In the genomic region with DNA sequence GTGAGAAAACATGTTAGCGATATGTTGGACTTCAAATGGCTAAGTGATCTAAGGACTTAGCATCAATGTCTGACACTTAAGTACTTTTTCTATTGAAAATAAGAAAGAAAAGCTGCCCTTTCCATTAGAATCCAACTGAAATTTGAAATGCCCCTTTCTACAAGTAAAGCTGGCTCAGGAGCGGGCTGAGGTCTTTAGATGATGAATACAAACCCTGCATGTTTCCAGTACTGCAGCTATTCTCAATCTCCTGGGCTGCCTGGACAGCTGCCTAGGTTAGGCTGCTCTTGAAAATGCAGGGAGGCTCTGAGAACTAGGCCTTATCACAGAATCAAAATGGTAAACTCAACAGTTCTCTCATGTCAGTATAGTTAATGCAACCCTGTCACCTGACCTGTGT, we compare ENCODE assay signal across 7 mouse cellular contexts. TPM values are rescaled to one million over a fixed set of nuclear protein-coding genes. Genes with fewer than 3 reads are reported as not detected.
DNase-seq lines count a peak whose midpoint lies in the region; ATAC-seq and TF ChIP-seq lines count a peak whose summit lies in the region.

No protein-coding gene starts in this region.

- H3K4me1 ChIP-seq in forebrain, embryonic 12.5 days: peaks cover 31% of the 10 kb centered on the region
- H3K4me1 ChIP-seq in intestine, embryonic 15.5 days (replicated peaks): peaks cover 11% of the 10 kb centered on the region

- peak overlapping the region; percentile 77 for H3K4me3 ChIP-seq in layer of hippocampus, adult 2 months
- H3K4me3 ChIP-seq in forebrain, embryonic 12.5 days (replicated peaks): no peak overlapping the region
- no peak overlapping the region for H3K4me3 ChIP-seq in intestine, embryonic 15.5 days (replicated peaks)
- peak overlapping the region; percentile 99 for H3K4me3 ChIP-seq in myocyte

- H3K27me3 ChIP-seq in forebrain, embryonic 12.5 days: peaks cover 3% of the 10 kb centered on the region
- H3K27me3 ChIP-seq in intestine, embryonic 15.5 days (replicated peaks): no peaks in the 10 kb centered on the region
- H3K27me3 ChIP-seq in myocyte (ENCODE audit: control insufficient read depth, insufficient read depth, insufficient read length): no peaks in the 10 kb centered on the region

- no peak for DNase-seq in layer of hippocampus, adult 2 months (ENCODE audit: low spot score in 2 of 2)
- no peak for DNase-seq in layer of hippocampus, adult 9-11 months
- DNase-seq in retina, postnatal 1 day: no peak
- no peak for DNase-seq in right cerebral cortex, postnatal 10 days (ENCODE audit: low spot score in 2 of 2)

- H3K9ac ChIP-seq in forebrain, embryonic 12.5 days: 0 out of 2 replicates have a peak overlapping the region, but pooled peaks have one; percentile 9
- H3K9ac ChIP-seq in intestine, embryonic 15.5 days: no peak overlapping the region

- peaks cover 31% of the 10 kb centered on the region for H3K79me2 ChIP-seq in myocyte (ENCODE audit: control insufficient read depth, insufficient read depth)

- no peak for ATAC-seq in forebrain, embryonic 12.5 days (ENCODE audit: low FRiP score)
- no peak for ATAC-seq in intestine, embryonic 15.5 days

- H3K9me3 ChIP-seq in forebrain, embryonic 12.5 days: no peaks in the 10 kb centered on the region
- H3K9me3 ChIP-seq in intestine, embryonic 15.5 days: no peaks in the 10 kb centered on the region

- no peak overlapping the region for H3ac ChIP-seq in myocyte (ENCODE audit: control insufficient read depth, insufficient read length)

- peak overlapping the region; percentile 94 for H3K4me2 ChIP-seq in forebrain, embryonic 12.5 days
- H3K4me2 ChIP-seq in intestine, embryonic 15.5 days (replicated peaks): peak overlapping the region; percentile 91
- peak overlapping the region; percentile 85 for H3K4me2 ChIP-seq in myocyte (ENCODE audit: low read depth)

- 92% methylated on average over 2 of the region's 2 CpGs for WGBS in forebrain, embryonic 12.5 days
- WGBS in intestine, embryonic 15.5 days: 87% methylated on average over 2 of the region's 2 CpGs

- peak overlapping the region; percentile 92; the same call in 1 of the 2 replicates for H3K27ac ChIP-seq in layer of hippocampus, adult 2 months
- no peak overlapping the region for H3K27ac ChIP-seq in forebrain, embryonic 12.5 days
- H3K27ac ChIP-seq in intestine, embryonic 15.5 days: no peak overlapping the region

- TF ChIP-seq CTCF in layer of hippocampus, adult 2 months (conservative IDR thresholded peaks at IDR 0.05): no peak

- TF ChIP-seq POLR2A in myocyte (IDR thresholded peaks at IDR 0.05; ENCODE audit: insufficient read length, low read depth): no peak

- H3K36me3 ChIP-seq in forebrain, embryonic 12.5 days (replicated peaks): no peaks in the 10 kb centered on the region
- H3K36me3 ChIP-seq in intestine, embryonic 15.5 days: no peaks in the 10 kb centered on the region
- no peaks in the 10 kb centered on the region for H3K36me3 ChIP-seq in myocyte (ENCODE audit: control insufficient read depth, insufficient read depth)

TF ChIP-seq in myocyte, 11 proteins besides CTCF, POLR2A, EP300 and RAD21:
- TF ChIP-seq MYOG (IDR thresholded peaks at IDR 0.05; ENCODE audit: control insufficient read depth in 1 of 3, insufficient read depth in 1 of 3, insufficient read length in 2 of 3, low read depth in 2 of 3) (no peak), REST (IDR thresholded peaks at IDR 0.05; ENCODE audit: insufficient read depth, insufficient read length) (no peak), E2F4 (IDR thresholded peaks at IDR 0.05; ENCODE audit: insufficient read depth) (no peak), USF1 (IDR thresholded peaks at IDR 0.05; ENCODE audit: low read depth) (no peak), TCF3 (IDR thresholded peaks at IDR 0.05; ENCODE audit: insufficient read length, low read depth) (no peak), MYOD1 (IDR thresholded peaks at IDR 0.05; ENCODE audit: control insufficient read depth in 1 of 3, insufficient read length in 2 of 3, low read depth in 2 of 3) (no peak), TCF12 (IDR thresholded peaks at IDR 0.05; ENCODE audit: insufficient read depth, poor library complexity, severe bottlenecking) (no peak), SRF (IDR thresholded peaks at IDR 0.05; ENCODE audit: control insufficient read depth, insufficient read length, low read depth) (no peak), CEBPB (IDR thresholded peaks at IDR 0.05; ENCODE audit: insufficient read depth, poor library complexity, severe bottlenecking) (no peak), MAX (IDR thresholded peaks at IDR 0.05; ENCODE audit: low read depth) (no peak), POLR2AphosphoS2 (IDR thresholded peaks at IDR 0.05; ENCODE audit: insufficient read length, low read depth) (no peak)

RNA-seq across cellular contexts. Expression of a gene that starts 2.8 kb away (rescaled TPM):
- total RNA-seq in layer of hippocampus, adult 2 months (2021): 10 to 100 TPM; 48.5 to 50.8 TPM
- 3.4 TPM in 2 replicates for polyA plus RNA-seq in forebrain, embryonic 12.5 days (2016; fragmentation: Nextera tagmentation; extraction: Ambion mirVana)
- polyA plus RNA-seq in intestine, embryonic 15.5 days (2015; fragmentation: Nextera tagmentation; extraction: Ambion mirVana): 4.1 and 4.7 TPM in 2 replicates
- polyA plus RNA-seq in myocyte (2012; fragmentation: generic; extraction: Trizol): 18.7 TPM

RNA-seq across cellular contexts. Expression of a gene that starts 13.4 kb away (rescaled TPM):
- total RNA-seq in layer of hippocampus, adult 2 months (2021): 10 to 100 TPM in 1 of 2 experiments, 1 to 10 TPM in 1; 9.7 to 16.0 TPM
- polyA plus RNA-seq in forebrain, embryonic 12.5 days (2016; fragmentation: Nextera tagmentation; extraction: Ambion mirVana): 10.1 and 11.8 TPM in 2 replicates
- polyA plus RNA-seq in intestine, embryonic 15.5 days (2015; fragmentation: Nextera tagmentation; extraction: Ambion mirVana): 7.9 and 8.8 TPM in 2 replicates
- 8.8 TPM for polyA plus RNA-seq in myocyte (2012; fragmentation: generic; extraction: Trizol)

RNA-seq across cellular contexts. Expression of a gene that starts 17.4 kb away (rescaled TPM):
- 10 to 100 TPM; 87.1 to 91.0 TPM for total RNA-seq in layer of hippocampus, adult 2 months (2021)
- 5.7 and 7.1 TPM in 2 replicates for polyA plus RNA-seq in forebrain, embryonic 12.5 days (2016; fragmentation: Nextera tagmentation; extraction: Ambion mirVana)
- 17.4 and 22.0 TPM in 2 replicates for polyA plus RNA-seq in intestine, embryonic 15.5 days (2015; fragmentation: Nextera tagmentation; extraction: Ambion mirVana)
- 55.2 TPM for polyA plus RNA-seq in myocyte (2012; fragmentation: generic; extraction: Trizol)

RNA-seq across cellular contexts. Expression of a gene that starts 17.4 kb away (rescaled TPM):
- 10 to 100 TPM in 1 of 2 experiments, 1 to 10 TPM in 1; 9.3 to 10.2 TPM for total RNA-seq in layer of hippocampus, adult 2 months (2021)
- 1.4 and 1.5 TPM in 2 replicates for polyA plus RNA-seq in forebrain, embryonic 12.5 days (2016; fragmentation: Nextera tagmentation; extraction: Ambion mirVana)
- 1.8 and 2.0 TPM in 2 replicates for polyA plus RNA-seq in intestine, embryonic 15.5 days (2015; fragmentation: Nextera tagmentation; extraction: Ambion mirVana)
- polyA plus RNA-seq in myocyte (2012; fragmentation: generic; extraction: Trizol): 20.6 TPM

RNA-seq across cellular contexts. Expression of a gene that starts 52.0 kb away (rescaled TPM):
- 100 to 1,000 TPM; 142 to 156 TPM for total RNA-seq in layer of hippocampus, adult 2 months (2021)
- 1.1 TPM in 2 replicates for polyA plus RNA-seq in forebrain, embryonic 12.5 days (2016; fragmentation: Nextera tagmentation; extraction: Ambion mirVana)
- polyA plus RNA-seq in intestine, embryonic 15.5 days (2015; fragmentation: Nextera tagmentation; extraction: Ambion mirVana): 2.0 and 2.2 TPM in 2 replicates
- polyA plus RNA-seq in myocyte (2012; fragmentation: generic; extraction: Trizol): 15.6 TPM

Comparison
In these comparisons a context has a peak if more than half of its experiments do, and no peak if none do; other contexts are left out.
1. H3K4me3 ChIP-seq: peak in layer of hippocampus, adult 2 months (single experiment) and myocyte (single experiment); none in forebrain, embryonic 12.5 days (single experiment) and intestine, embryonic 15.5 days (single experiment).
2. Peak in every context shown above with its lines, with median percentiles within 50 percentile points of each other: H3K4me2 ChIP-seq.